Mouse (Mus musculus) CH12.LX (cell line): ENCODE results near the gene Dlgap1.

ENCODE experiments used
- CHD2 ChIP-seq: IDR thresholded peaks from 2 replicates; pipeline ENCODE4 v1.6.1; 2011; ENCODE audit warnings: low read length, improper control_type of control experiment
- CTCF ChIP-seq, 2 experiments: IDR thresholded peaks in 1 of 2; conservative IDR thresholded peaks in 1 of 2; 2 replicates each; pipeline ENCODE4 v1.5.1; 2011 to 2012; ENCODE audit warnings: low read depth in 2 of 2, low read length in 2 of 2, improper control_type of control experiment in 1 of 2, inconsistent platforms in 1 of 2, mild to moderate bottlenecking in 1 of 2, moderate library complexity in 1 of 2
- EP300 ChIP-seq: IDR thresholded peaks from 2 replicates; pipeline ENCODE4 v1.6.1; 2011; ENCODE audit warnings: low read length, improper control_type of control experiment
- KAT2A ChIP-seq: IDR thresholded peaks from 2 replicates; pipeline ENCODE4 v1.6.1; 2012; ENCODE audit warnings: low read length, improper control_type of control experiment, inconsistent platforms; ENCODE audit not compliant: insufficient replicate concordance
- MAFK ChIP-seq: IDR thresholded peaks from 2 replicates; pipeline ENCODE4 v1.6.1; 2011; ENCODE audit warnings: low read length, improper control_type of control experiment; ENCODE audit not compliant: insufficient replicate concordance
- MEF2A ChIP-seq: IDR thresholded peaks from 2 replicates; pipeline ENCODE4 v1.6.1; 2014; ENCODE audit warnings: low read depth, mild to moderate bottlenecking, inconsistent platforms, low read length, improper control_type of control experiment, borderline replicate concordance
- POLR2A ChIP-seq: IDR thresholded peaks from 2 replicates; pipeline ENCODE4 v1.6.1; 2011; ENCODE audit warnings: low read depth, mild to moderate bottlenecking, improper control_type of control experiment, low read length
- RAD21 ChIP-seq: IDR thresholded peaks from 2 replicates; pipeline ENCODE4 v1.6.1; 2011; ENCODE audit warnings: low read depth, mild to moderate bottlenecking, low read length, improper control_type of control experiment, moderate library complexity
- SMC3 ChIP-seq: IDR thresholded peaks from 2 replicates; pipeline ENCODE4 v1.6.1; 2011; ENCODE audit warnings: low read depth, low read length, improper control_type of control experiment
- USF1 ChIP-seq: IDR thresholded peaks from 2 replicates; pipeline ENCODE4 v1.6.1; 2014; ENCODE audit warnings: low read depth, mild to moderate bottlenecking, inconsistent platforms, low read length, improper control_type of control experiment

DNA sequence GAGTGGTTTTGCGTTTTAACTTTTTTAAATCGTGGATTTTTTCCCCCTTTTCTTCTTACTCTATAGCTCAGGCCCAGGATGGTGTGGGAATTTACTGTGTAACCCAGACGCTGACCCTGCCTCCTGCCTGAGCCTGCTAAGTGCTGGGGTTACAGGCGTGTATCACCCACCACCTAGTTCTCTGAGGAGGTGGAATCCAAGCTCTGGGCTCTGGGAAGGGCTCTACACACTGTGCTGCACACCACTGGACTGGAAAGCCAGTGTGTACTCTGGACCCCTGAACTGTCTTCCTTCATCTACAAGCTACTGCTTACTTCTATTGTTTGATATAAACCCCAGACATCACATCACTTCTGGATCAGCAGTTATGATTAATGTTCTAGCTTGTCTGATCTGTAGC is 889.9 kb downstream of the Dlgap1 start:
- TF ChIP-seq SMC3 (no peak), POLR2A (no peak), CTCF (conservative IDR thresholded peaks at IDR 0.05 in 1 of 2, IDR thresholded peaks at IDR 0.05 in 1 of 2; ENCODE audit: low read depth in 2 of 2, low read length in 2 of 2) (no peak), CHD2 (no peak), RAD21 (no peak), USF1 (no peak), KAT2A (no peak), MAFK (no peak), EP300 (no peak), MEF2A (no peak)
